Mouse (Mus musculus): ENCODE results near the gene Syne1. TPM values are rescaled to one million over a fixed set of nuclear protein-coding genes. Genes with fewer than 3 reads are reported as not detected.
A peak's percentile ranks its signal among the peaks of the same experiment; 100 is the strongest.

The Syne1 gene
- polyA plus RNA-seq, 1 experiment from 2014 or later = 5.2 TPM

GRCm38 (mm10) chr10:5558808-5559207 lies 7.5 kb upstream of the Syne1 start:
- DNase-seq (no peak), ATAC-seq (no peak)
- H3K9me3 ChIP-seq (ENCODE audit: low read length) = no peaks in the 10 kb centered on the region
- H3K4me1 ChIP-seq (ENCODE audit: insufficient read depth) = no peaks in the 10 kb centered on the region
- no peak overlapping the region for H3K9ac ChIP-seq (replicated peaks)
- no peaks in the 10 kb centered on the region for H3K36me3 ChIP-seq (replicated peaks; ENCODE audit: insufficient read depth, low read length)
- TF ChIP-seq EP300 (IDR thresholded peaks at IDR 0.05; ENCODE audit: low read depth) (no peak), CTCF (IDR thresholded peaks at IDR 0.05; ENCODE audit: low read depth) (no peak)
- H3K4me3 ChIP-seq (ENCODE audit: low read depth, low read length) = no peak overlapping the region
- H3K27ac ChIP-seq (ENCODE audit: low read depth) = no peak overlapping the region
- H3K27me3 ChIP-seq (ENCODE audit: insufficient read depth, low read length) = no peaks in the 10 kb centered on the region
- H3K4me2 ChIP-seq (ENCODE audit: low read depth, low read length) = no peak overlapping the region

- 21% methylated on average over 5 of the region's 5 CpGs for WGBS (ENCODE audit: insufficient replicate concordance)
- no peak overlapping the region for H3K9ac ChIP-seq (replicated peaks)
- H3K9me3 ChIP-seq (ENCODE audit: low read length) = no peaks in the 10 kb centered on the region
- no peak for DNase-seq
- ATAC-seq = no peak
- no peaks in the 10 kb centered on the region for H3K36me3 ChIP-seq (replicated peaks; ENCODE audit: insufficient read depth, low read length)
- H3K27me3 ChIP-seq (ENCODE audit: insufficient read depth, low read length) = peaks cover 3% of the 10 kb centered on the region; the same call in 1 of the 2 replicates
- H3K27ac ChIP-seq (ENCODE audit: low read depth) = no peak overlapping the region
- H3K4me1 ChIP-seq (ENCODE audit: insufficient read depth) = no peaks in the 10 kb centered on the region; the same call in 1 of the 2 replicates
- TF ChIP-seq CTCF (IDR thresholded peaks at IDR 0.05; ENCODE audit: low read depth) (peak; percentile 66), EP300 (IDR thresholded peaks at IDR 0.05; ENCODE audit: low read depth) (no peak)
- H3K4me3 ChIP-seq (ENCODE audit: low read depth, low read length) = no peak overlapping the region
- H3K4me2 ChIP-seq (ENCODE audit: low read depth, low read length) = no peak overlapping the region
Observed at GRCm38 (mm10) chr10:5554941-5555340, 3.7 kb upstream of the Syne1 start.

- H3K27me3 ChIP-seq (ENCODE audit: insufficient read depth, low read length) = peaks cover 7% of the 10 kb centered on the region
- peaks cover 3% of the 10 kb centered on the region for H3K4me1 ChIP-seq (ENCODE audit: insufficient read depth)
- no peaks in the 10 kb centered on the region for H3K36me3 ChIP-seq (replicated peaks; ENCODE audit: insufficient read depth, low read length)
- DNase-seq = peak; percentile 65
- peak overlapping the region; percentile 66 for H3K4me2 ChIP-seq (ENCODE audit: low read depth, low read length)
- TF ChIP-seq CTCF (IDR thresholded peaks at IDR 0.05; ENCODE audit: low read depth) (peak; percentile 30; the same call in 1 of the 2 replicates), EP300 (IDR thresholded peaks at IDR 0.05; ENCODE audit: low read depth) (no peak)
- H3K4me3 ChIP-seq (ENCODE audit: low read depth, low read length) = peak overlapping the region; percentile 44
- ATAC-seq = peak; percentile 60
- no peaks in the 10 kb centered on the region for H3K9me3 ChIP-seq (ENCODE audit: low read length)
- peak overlapping the region; percentile 18 for H3K9ac ChIP-seq (replicated peaks)
- peak overlapping the region; percentile 58 for H3K27ac ChIP-seq (ENCODE audit: low read depth)
- WGBS (ENCODE audit: insufficient replicate concordance) = 2% methylated on average over 44 of the region's 44 CpGs
Observed at GRCm38 (mm10) chr10:5550168-5551021, 887 bp downstream of the Syne1 start.

GRCm38 (mm10) chr10:5549871-5550167 lies 1.5 kb downstream of the Syne1 start:
- no peak for ATAC-seq
- H3K27ac ChIP-seq (ENCODE audit: low read depth) = peak overlapping the region; percentile 58
- DNase-seq = no peak

GRCm38 (mm10) chr10:5548651-5549050 lies 2.6 kb downstream of the Syne1 start:
- TF ChIP-seq CTCF (IDR thresholded peaks at IDR 0.05; ENCODE audit: low read depth) = no peak
- no peak for TF ChIP-seq EP300 (IDR thresholded peaks at IDR 0.05; ENCODE audit: low read depth)
- WGBS (ENCODE audit: insufficient replicate concordance) = 73% methylated on average over 2 of the region's 2 CpGs
- Histone ChIP-seq H3K4me1 (ENCODE audit: insufficient read depth) (peaks cover 3% of the 10 kb centered on the region), H3K9ac (replicated peaks) (no peak overlapping the region), H3K36me3 (replicated peaks; ENCODE audit: insufficient read depth, low read length) (no peaks in the 10 kb centered on the region), H3K4me2 (ENCODE audit: low read depth, low read length) (peak overlapping the region; percentile 24), H3K27me3 (ENCODE audit: insufficient read depth, low read length) (peaks cover 7% of the 10 kb centered on the region), H3K27ac (ENCODE audit: low read depth) (peak overlapping the region; percentile 74; the same call in 1 of the 2 replicates), H3K9me3 (ENCODE audit: low read length) (no peaks in the 10 kb centered on the region), H3K4me3 (ENCODE audit: low read depth, low read length) (no peak overlapping the region)
- DNase-seq (peak; percentile 45), ATAC-seq (peak; percentile 29; the same call in 1 of the 2 replicates)

More at GRCm38 (mm10) chr10:5549871-5550167, 1.5 kb downstream of the Syne1 start:
- Histone ChIP-seq H3K4me3 (ENCODE audit: low read depth, low read length) (peak overlapping the region; percentile 44), H3K27me3 (ENCODE audit: insufficient read depth, low read length) (peaks cover 7% of the 10 kb centered on the region), H3K9me3 (ENCODE audit: low read length) (no peaks in the 10 kb centered on the region), H3K4me2 (ENCODE audit: low read depth, low read length) (peak overlapping the region; percentile 66), H3K4me1 (ENCODE audit: insufficient read depth) (peaks cover 3% of the 10 kb centered on the region), H3K36me3 (replicated peaks; ENCODE audit: insufficient read depth, low read length) (no peaks in the 10 kb centered on the region), H3K9ac (replicated peaks) (no peak overlapping the region; the same call in 1 of the 2 replicates)
- TF ChIP-seq CTCF (IDR thresholded peaks at IDR 0.05; ENCODE audit: low read depth) (no peak), EP300 (IDR thresholded peaks at IDR 0.05; ENCODE audit: low read depth) (no peak)
- 14% methylated on average over 6 of the region's 6 CpGs for WGBS (ENCODE audit: insufficient replicate concordance)

GRCm38 (mm10) chr10:5547769-5548168 lies 3.5 kb downstream of the Syne1 start:
- H3K27me3 ChIP-seq (ENCODE audit: insufficient read depth, low read length) = peaks cover 7% of the 10 kb centered on the region
- ATAC-seq (no peak), DNase-seq (no peak)
- no peak overlapping the region for H3K9ac ChIP-seq (replicated peaks)
- peaks cover 3% of the 10 kb centered on the region for H3K4me1 ChIP-seq (ENCODE audit: insufficient read depth)
- H3K27ac ChIP-seq (ENCODE audit: low read depth) = no peak overlapping the region
- H3K4me3 ChIP-seq (ENCODE audit: low read depth, low read length) = no peak overlapping the region
- 84% methylated on average over 9 of the region's 9 CpGs for WGBS (ENCODE audit: insufficient replicate concordance)
- peak overlapping the region; percentile 13; the same call in 1 of the 2 replicates for H3K4me2 ChIP-seq (ENCODE audit: low read depth, low read length)
- H3K36me3 ChIP-seq (replicated peaks; ENCODE audit: insufficient read depth, low read length) = no peaks in the 10 kb centered on the region
- TF ChIP-seq CTCF (IDR thresholded peaks at IDR 0.05; ENCODE audit: low read depth) (no peak), EP300 (IDR thresholded peaks at IDR 0.05; ENCODE audit: low read depth) (no peak)
- no peaks in the 10 kb centered on the region for H3K9me3 ChIP-seq (ENCODE audit: low read length)

All from liver, postnatal 0 days (tissue).